ENCODE assay signal across 8 mouse cellular contexts in genomic region chr13:56438211-56439075, GRCm38 (mm10). TPM values are rescaled to one million over a fixed set of nuclear protein-coding genes. Genes with fewer than 3 reads are reported as not detected.
DNase-seq lines count a peak whose midpoint lies in the region; ATAC-seq and TF ChIP-seq lines count a peak whose summit lies in the region.

Gene Slc25a48 (plus strand): TSS chr13:56438355.

- DNase-seq in ovary, postnatal 36 days (ENCODE audit: low spot score), result peak; percentile 46
- DNase-seq in ovary, adult 18-20 months (ENCODE audit: low spot score), result no peak
- no peak for DNase-seq in hindbrain, embryonic 14.5 days (ENCODE audit: low spot score)
- DNase-seq in cerebellum, adult 9-11 months, result no peak
- no peak for DNase-seq in B cell, adult 2 months

- H3K4me3 ChIP-seq in embryonic fibroblast, embryonic 13.5 days (ENCODE audit: insufficient read depth, low read length), result peak within 1 kb of the TSS; percentile 23
- H3K4me3 ChIP-seq in hindbrain, embryonic 14.5 days (replicated peaks; ENCODE audit: low read length), result peak within 1 kb of the TSS; percentile 24
- peak within 1 kb of the TSS; percentile 43 for H3K4me3 ChIP-seq in limb, embryonic 15.5 days
- peak within 1 kb of the TSS; percentile 31 for H3K4me3 ChIP-seq in midbrain, embryonic 15.5 days

- H3K27me3 ChIP-seq in hindbrain, embryonic 14.5 days (ENCODE audit: control insufficient read depth, insufficient read depth, low read length), result peaks cover 53% of the 10 kb centered on the region
- peaks cover 54% of the 10 kb centered on the region for H3K27me3 ChIP-seq in limb, embryonic 15.5 days
- H3K27me3 ChIP-seq in midbrain, embryonic 15.5 days (replicated peaks), result peaks cover 56% of the 10 kb centered on the region

- TF ChIP-seq CTCF in embryonic fibroblast, embryonic 13.5 days (IDR thresholded peaks at IDR 0.05; ENCODE audit: borderline replicate concordance, insufficient read depth, low read length), result no peak

- H3K36me3 ChIP-seq in hindbrain, embryonic 14.5 days (replicated peaks; ENCODE audit: control insufficient read depth, insufficient read depth), result no peaks in the 10 kb centered on the region
- no peaks in the 10 kb centered on the region for H3K36me3 ChIP-seq in limb, embryonic 15.5 days
- H3K36me3 ChIP-seq in midbrain, embryonic 15.5 days (replicated peaks), result no peaks in the 10 kb centered on the region

- H3K4me1 ChIP-seq in embryonic fibroblast, embryonic 13.5 days (ENCODE audit: control insufficient read depth, insufficient read depth, low read length), result peaks cover 2% of the 10 kb centered on the region; the same call in 1 of the 2 replicates
- H3K4me1 ChIP-seq in hindbrain, embryonic 14.5 days (replicated peaks; ENCODE audit: control insufficient read depth, insufficient read depth, low read length), result peaks cover 9% of the 10 kb centered on the region
- H3K4me1 ChIP-seq in limb, embryonic 15.5 days, result peaks cover 29% of the 10 kb centered on the region
- peaks cover 13% of the 10 kb centered on the region for H3K4me1 ChIP-seq in midbrain, embryonic 15.5 days

- H3K27ac ChIP-seq in embryonic fibroblast, embryonic 13.5 days (ENCODE audit: insufficient read depth, low read length), result no peak within 1 kb of the TSS
- no peak within 1 kb of the TSS for H3K27ac ChIP-seq in hindbrain, embryonic 14.5 days
- no peak within 1 kb of the TSS for H3K27ac ChIP-seq in limb, embryonic 15.5 days
- no peak within 1 kb of the TSS for H3K27ac ChIP-seq in midbrain, embryonic 15.5 days

- peak within 1 kb of the TSS; percentile 49 for H3K4me2 ChIP-seq in hindbrain, embryonic 14.5 days (replicated peaks)
- H3K4me2 ChIP-seq in limb, embryonic 15.5 days, result peak within 1 kb of the TSS; percentile 89
- peak within 1 kb of the TSS; percentile 50 for H3K4me2 ChIP-seq in midbrain, embryonic 15.5 days

- no peak for ATAC-seq in hindbrain, embryonic 14.5 days (ENCODE audit: low FRiP score)
- ATAC-seq in limb, embryonic 15.5 days (ENCODE audit: insufficient number of reproducible peaks, low FRiP score, low TSS enrichment, low read depth), result no peak
- ATAC-seq in midbrain, embryonic 15.5 days (replicated peaks), result no peak

- no peak for TF ChIP-seq POLR2A in embryonic fibroblast, embryonic 13.5 days (IDR thresholded peaks at IDR 0.05; ENCODE audit: low read depth, low read length)

- 4% methylated on average over 51 of the region's 51 CpGs for WGBS in hindbrain, embryonic 14.5 days
- WGBS in limb, embryonic 15.5 days, result 2% methylated on average over 51 of the region's 51 CpGs
- 4% methylated on average over 51 of the region's 51 CpGs for WGBS in midbrain, embryonic 15.5 days

- no peaks in the 10 kb centered on the region for H3K9me3 ChIP-seq in hindbrain, embryonic 14.5 days (ENCODE audit: control insufficient read depth, low read length)
- H3K9me3 ChIP-seq in limb, embryonic 15.5 days, result no peaks in the 10 kb centered on the region
- no peaks in the 10 kb centered on the region for H3K9me3 ChIP-seq in midbrain, embryonic 15.5 days

- peak within 1 kb of the TSS; percentile 31; the same call in 1 of the 2 replicates for H3K9ac ChIP-seq in hindbrain, embryonic 14.5 days
- H3K9ac ChIP-seq in limb, embryonic 15.5 days, result 0 out of 2 replicates have a peak within 1 kb of the TSS, but pooled peaks have one; percentile 17
- no peak within 1 kb of the TSS for H3K9ac ChIP-seq in midbrain, embryonic 15.5 days

RNA-seq across cellular contexts. Expression of gene Slc25a48, which starts in this region (rescaled TPM):
- not detected in 2 replicates for polyA plus RNA-seq in embryonic fibroblast, embryonic 13.5 days (2011; ENCODE audit: insufficient read length, low read depth, missing spikeins)
- polyA plus RNA-seq in hindbrain, embryonic 14.5 days (2014; fragmentation: Nextera tagmentation; extraction: Ambion mirVana), result 0.08 TPM in 1 of 2 replicates, not detected in the other
- 2.1 and 2.4 TPM in 2 replicates for polyA plus RNA-seq in limb, embryonic 15.5 days (2015; fragmentation: Nextera tagmentation; extraction: Ambion mirVana)
- polyA plus RNA-seq in midbrain, embryonic 15.5 days (2015; fragmentation: Nextera tagmentation; extraction: Ambion mirVana), result 0.05 TPM in 1 of 2 replicates, not detected in the other
